Mouse (Mus musculus): ENCODE data around the gene Tmem132e. TPM values are rescaled to one million over a fixed set of nuclear protein-coding genes. Genes with fewer than 3 reads are reported as not detected.
A peak's percentile ranks its signal among the peaks of the same experiment; 100 is the strongest.

Tmem132e gene
- total and polyA plus RNA-seq, 2 experiments = 1.4 to 2.1 TPM

DNA sequence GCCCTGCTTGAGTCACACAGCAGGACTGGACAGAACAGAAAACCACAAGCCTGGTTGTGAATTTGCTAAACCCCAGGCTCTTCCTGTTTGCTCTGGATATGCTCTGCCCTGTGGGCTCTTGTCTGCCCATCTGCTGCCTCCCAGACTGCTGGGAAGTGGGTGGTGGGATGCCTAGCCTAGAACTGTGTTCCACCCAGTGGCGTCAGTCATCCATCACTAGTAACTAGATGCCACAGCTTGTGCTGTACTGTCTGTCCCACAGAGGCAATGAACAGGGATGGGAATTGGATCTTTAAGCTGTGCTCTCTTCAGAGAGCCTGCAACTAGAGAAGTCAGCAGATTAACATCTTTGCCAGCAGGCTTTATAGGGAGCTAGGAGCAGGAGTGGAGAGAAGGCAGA, 23.8 kb downstream of the Tmem132e start:
- WGBS = 91% methylated on average over 1 of the region's 1 CpGs
- no peak for TF ChIP-seq POLR2A (IDR thresholded peaks at IDR 0.05; ENCODE audit: extremely low read depth, insufficient read depth, low read length)
- no peak for TF ChIP-seq CTCF (IDR thresholded peaks at IDR 0.05; ENCODE audit: low read depth, low read length)
- H3K9ac ChIP-seq (ENCODE audit: low read depth, low read length) = no peak overlapping the region
- H3K4me3 ChIP-seq (ENCODE audit: insufficient read depth, low read depth, low read length) = no peak overlapping the region
- no peaks in the 10 kb centered on the region for H3K79me2 ChIP-seq (ENCODE audit: control insufficient read depth, insufficient read depth, low read length)
- H3K27me3 ChIP-seq (ENCODE audit: control insufficient read depth, insufficient read depth, low read length) = no peaks in the 10 kb centered on the region
- DNase-seq (ENCODE audit: extremely low read depth, low read depth, low spot score) = no peak
- H3K27ac ChIP-seq (replicated peaks; ENCODE audit: insufficient read depth, low read depth, low read length) = no peak overlapping the region
- H3K36me3 ChIP-seq (ENCODE audit: control insufficient read depth, insufficient read depth, low read length) = no peaks in the 10 kb centered on the region
- no peaks in the 10 kb centered on the region for H3K4me1 ChIP-seq (ENCODE audit: control insufficient read depth, insufficient read depth, low read length)

DNA sequence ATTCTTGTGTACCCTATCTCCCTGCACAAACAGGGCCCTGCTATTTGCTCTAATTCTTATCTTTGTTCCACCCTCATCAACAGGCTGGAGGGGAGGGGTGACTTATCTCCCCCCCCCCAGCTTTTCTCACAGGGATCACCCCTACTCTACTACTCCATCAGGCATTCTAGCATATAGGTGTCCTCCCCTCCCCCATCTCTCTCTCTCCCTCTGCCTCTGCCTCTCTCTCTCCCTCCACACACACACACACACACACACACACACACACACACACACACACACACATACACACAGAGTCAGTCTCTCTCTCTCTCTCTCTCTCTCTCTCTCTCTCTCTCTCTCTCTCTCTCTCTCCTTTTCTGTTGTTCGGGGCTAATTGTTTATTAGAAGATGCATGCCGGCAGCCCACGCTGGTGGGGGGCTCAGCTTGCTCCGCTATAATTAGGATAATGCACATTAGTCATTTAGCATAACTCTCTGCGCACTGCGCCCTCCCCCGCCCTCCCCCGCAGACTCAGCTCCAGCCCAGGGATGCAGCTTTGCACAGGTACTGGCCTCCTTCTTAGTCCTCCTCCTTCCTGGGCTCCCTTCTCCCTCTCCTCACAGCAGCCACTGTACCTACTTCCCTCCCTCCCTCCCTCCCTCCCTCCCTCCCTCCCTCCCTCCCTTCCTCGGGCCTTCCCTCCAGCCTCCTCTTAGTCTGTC, 29.8 kb downstream of the Tmem132e start:
- Histone ChIP-seq H3K4me3 (ENCODE audit: insufficient read depth, low read depth, low read length) (no peak overlapping the region), H3K36me3 (ENCODE audit: control insufficient read depth, insufficient read depth, low read length) (no peaks in the 10 kb centered on the region), H3K9ac (ENCODE audit: low read depth, low read length) (no peak overlapping the region), H3K4me1 (ENCODE audit: control insufficient read depth, insufficient read depth, low read length) (no peaks in the 10 kb centered on the region), H3K27me3 (ENCODE audit: control insufficient read depth, insufficient read depth, low read length) (no peaks in the 10 kb centered on the region), H3K79me2 (ENCODE audit: control insufficient read depth, insufficient read depth, low read length) (no peaks in the 10 kb centered on the region), H3K27ac (replicated peaks; ENCODE audit: insufficient read depth, low read depth, low read length) (no peak overlapping the region)
- no peak for TF ChIP-seq CTCF (IDR thresholded peaks at IDR 0.05; ENCODE audit: low read depth, low read length)
- TF ChIP-seq POLR2A (IDR thresholded peaks at IDR 0.05; ENCODE audit: extremely low read depth, insufficient read depth, low read length) = no peak
- 35% methylated on average over 8 of the region's 9 CpGs for WGBS
- no peak for DNase-seq (ENCODE audit: extremely low read depth, low read depth, low spot score)

DNA sequence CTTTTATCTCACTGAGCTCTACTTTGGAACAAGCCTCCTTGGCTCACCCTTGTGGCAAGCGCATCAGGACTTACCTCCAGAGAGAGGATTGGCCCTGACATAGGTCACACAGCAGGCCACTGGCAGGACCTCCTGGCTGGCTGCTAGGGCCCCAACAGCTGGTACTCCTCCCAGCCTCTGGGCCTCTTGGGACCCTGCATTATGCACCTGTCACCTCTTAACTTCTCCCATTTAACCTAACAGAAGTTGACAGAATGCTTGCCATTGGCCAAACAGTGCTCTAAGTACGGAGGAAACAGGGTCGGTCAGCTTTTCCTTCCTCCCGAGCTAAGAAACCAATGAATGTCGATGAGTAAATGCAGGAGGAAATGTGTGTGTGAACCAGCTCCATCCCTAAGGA, 33.2 kb downstream of the Tmem132e start:
- TF ChIP-seq POLR2A (IDR thresholded peaks at IDR 0.05; ENCODE audit: extremely low read depth, insufficient read depth, low read length) = no peak
- no peak for TF ChIP-seq CTCF (IDR thresholded peaks at IDR 0.05; ENCODE audit: low read depth, low read length)
- Histone ChIP-seq H3K27me3 (ENCODE audit: control insufficient read depth, insufficient read depth, low read length) (no peaks in the 10 kb centered on the region), H3K79me2 (ENCODE audit: control insufficient read depth, insufficient read depth, low read length) (no peaks in the 10 kb centered on the region), H3K4me1 (ENCODE audit: control insufficient read depth, insufficient read depth, low read length) (no peaks in the 10 kb centered on the region), H3K9ac (ENCODE audit: low read depth, low read length) (no peak overlapping the region), H3K36me3 (ENCODE audit: control insufficient read depth, insufficient read depth, low read length) (no peaks in the 10 kb centered on the region), H3K4me3 (ENCODE audit: insufficient read depth, low read depth, low read length) (no peak overlapping the region), H3K27ac (replicated peaks; ENCODE audit: insufficient read depth, low read depth, low read length) (no peak overlapping the region)
- 63% methylated on average over 5 of the region's 5 CpGs for WGBS
- no peak for DNase-seq (ENCODE audit: extremely low read depth, low read depth, low spot score)

DNA sequence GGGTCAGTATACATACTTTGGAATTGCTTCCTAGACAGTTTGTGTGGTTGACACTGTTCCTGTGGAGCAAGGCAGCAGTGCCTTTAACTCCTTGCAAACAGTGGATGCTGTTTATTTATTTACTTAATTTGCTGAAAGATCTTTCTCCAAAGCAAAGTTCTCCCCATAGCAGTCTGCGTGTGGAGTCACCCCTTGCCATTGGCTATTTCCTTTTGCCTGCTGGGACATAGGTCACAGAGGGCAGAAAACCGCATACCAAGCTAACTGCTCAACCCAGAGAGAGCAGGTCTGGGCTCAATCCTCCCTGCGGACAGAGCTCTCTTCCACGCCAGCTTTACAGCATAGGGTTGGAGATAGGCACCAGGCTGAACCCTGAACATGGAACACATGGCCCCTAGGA, 34.8 kb downstream of the Tmem132e start:
- TF ChIP-seq POLR2A (IDR thresholded peaks at IDR 0.05; ENCODE audit: extremely low read depth, insufficient read depth, low read length) = no peak
- TF ChIP-seq CTCF (IDR thresholded peaks at IDR 0.05; ENCODE audit: low read depth, low read length) = no peak
- H3K79me2 ChIP-seq (ENCODE audit: control insufficient read depth, insufficient read depth, low read length) = no peaks in the 10 kb centered on the region
- 26% methylated on average over 4 of the region's 4 CpGs for WGBS
- H3K27ac ChIP-seq (replicated peaks; ENCODE audit: insufficient read depth, low read depth, low read length) = no peak overlapping the region
- no peak overlapping the region for H3K9ac ChIP-seq (ENCODE audit: low read depth, low read length)
- no peak overlapping the region for H3K4me3 ChIP-seq (ENCODE audit: insufficient read depth, low read depth, low read length)
- H3K27me3 ChIP-seq (ENCODE audit: control insufficient read depth, insufficient read depth, low read length) = no peaks in the 10 kb centered on the region
- no peaks in the 10 kb centered on the region for H3K4me1 ChIP-seq (ENCODE audit: control insufficient read depth, insufficient read depth, low read length)
- no peak for DNase-seq (ENCODE audit: extremely low read depth, low read depth, low spot score)
- no peaks in the 10 kb centered on the region for H3K36me3 ChIP-seq (ENCODE audit: control insufficient read depth, insufficient read depth, low read length)

DNA sequence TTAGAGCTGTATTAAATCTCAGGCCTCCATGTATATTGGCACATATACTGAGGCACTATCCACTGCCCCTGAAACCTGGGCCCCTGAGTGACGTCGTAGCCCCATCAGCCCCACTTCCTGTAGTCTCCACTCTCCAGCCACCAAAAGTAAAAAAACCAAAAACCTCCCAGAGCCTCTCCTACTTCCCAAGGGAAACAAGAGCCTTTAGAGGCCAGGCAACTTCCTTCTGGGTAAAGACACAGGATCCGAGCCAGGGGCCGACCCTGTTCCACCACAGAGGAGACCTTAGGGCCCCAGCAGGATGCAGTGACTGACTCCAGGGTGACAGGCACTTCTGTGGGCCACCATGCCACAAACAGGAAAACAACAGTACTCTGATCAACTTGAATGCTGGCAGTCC, 40.1 kb downstream of the Tmem132e start:
- H3K9ac ChIP-seq (ENCODE audit: low read depth, low read length) = no peak overlapping the region
- H3K4me3 ChIP-seq (ENCODE audit: insufficient read depth, low read depth, low read length) = no peak overlapping the region
- no peaks in the 10 kb centered on the region for H3K36me3 ChIP-seq (ENCODE audit: control insufficient read depth, insufficient read depth, low read length)
- WGBS = 69% methylated on average over 4 of the region's 4 CpGs
- no peaks in the 10 kb centered on the region for H3K79me2 ChIP-seq (ENCODE audit: control insufficient read depth, insufficient read depth, low read length)
- 0 out of 2 replicates have a peak overlapping the region, but pooled peaks have one; percentile 5 for H3K27ac ChIP-seq (replicated peaks; ENCODE audit: insufficient read depth, low read depth, low read length)
- TF ChIP-seq CTCF (IDR thresholded peaks at IDR 0.05; ENCODE audit: low read depth, low read length) (no peak), POLR2A (IDR thresholded peaks at IDR 0.05; ENCODE audit: extremely low read depth, insufficient read depth, low read length) (no peak)
- no peak for DNase-seq (ENCODE audit: extremely low read depth, low read depth, low spot score)
- H3K4me1 ChIP-seq (ENCODE audit: control insufficient read depth, insufficient read depth, low read length) = no peaks in the 10 kb centered on the region
- H3K27me3 ChIP-seq (ENCODE audit: control insufficient read depth, insufficient read depth, low read length) = 0 out of 2 replicates have a peak, but pooled peaks cover 2% of the 10 kb centered on the region

DNA sequence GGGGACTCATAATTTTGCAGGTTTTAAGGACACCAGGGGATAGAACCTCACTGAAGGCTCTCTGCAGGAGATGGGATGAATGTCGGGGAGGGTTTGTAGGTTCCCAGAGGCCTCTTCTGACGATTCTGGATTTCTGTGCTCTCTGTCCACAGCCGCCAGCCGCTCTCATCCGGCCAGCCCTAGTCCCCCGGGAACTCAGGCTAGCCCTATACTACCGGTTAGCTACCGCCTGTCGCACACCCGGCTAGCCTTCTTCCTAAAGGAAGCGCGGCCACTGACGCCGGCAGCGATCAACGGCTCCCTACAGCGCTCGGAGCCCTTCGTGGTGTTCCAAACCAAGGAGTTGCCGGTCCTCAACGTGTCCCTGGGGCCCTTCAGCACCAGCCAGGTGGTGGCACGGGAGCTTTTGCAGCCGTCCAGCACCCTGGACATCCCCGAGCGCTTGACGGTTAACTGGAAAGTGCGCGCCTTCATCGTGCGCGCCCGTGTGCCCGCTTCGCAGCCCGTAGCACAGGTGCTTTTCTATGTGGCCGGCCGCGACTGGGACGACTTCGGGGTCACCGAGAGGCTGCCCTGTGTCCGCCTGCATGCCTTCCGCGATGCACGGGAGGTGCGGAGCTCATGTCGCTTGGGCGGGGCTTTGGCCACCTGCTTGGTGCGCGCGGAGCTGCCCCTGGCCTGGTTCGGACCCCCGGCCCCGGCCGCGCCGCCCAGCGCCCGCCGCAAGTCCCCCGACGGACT, 45.6 kb downstream of the Tmem132e start:
- TF ChIP-seq POLR2A (IDR thresholded peaks at IDR 0.05; ENCODE audit: extremely low read depth, insufficient read depth, low read length) = no peak
- no peak for TF ChIP-seq CTCF (IDR thresholded peaks at IDR 0.05; ENCODE audit: low read depth, low read length)
- no peak overlapping the region for H3K27ac ChIP-seq (replicated peaks; ENCODE audit: insufficient read depth, low read depth, low read length)
- WGBS = 3% methylated on average over 62 of the region's 62 CpGs

More for the DNA sequence above, 45.6 kb downstream of the Tmem132e start:
- H3K36me3 ChIP-seq (ENCODE audit: control insufficient read depth, insufficient read depth, low read length) = no peaks in the 10 kb centered on the region
- H3K4me1 ChIP-seq (ENCODE audit: control insufficient read depth, insufficient read depth, low read length) = no peaks in the 10 kb centered on the region
- H3K9ac ChIP-seq (ENCODE audit: low read depth, low read length) = no peak overlapping the region
- no peak overlapping the region for H3K4me3 ChIP-seq (ENCODE audit: insufficient read depth, low read depth, low read length)
- no peak for DNase-seq (ENCODE audit: extremely low read depth, low read depth, low spot score)
- H3K79me2 ChIP-seq (ENCODE audit: control insufficient read depth, insufficient read depth, low read length) = no peaks in the 10 kb centered on the region
- H3K27me3 ChIP-seq (ENCODE audit: control insufficient read depth, insufficient read depth, low read length) = peaks cover 8% of the 10 kb centered on the region; the same call in 1 of the 2 replicates

All from liver, adult 2 months (tissue).